Mouse (Mus musculus): ENCODE results near the gene Stxbp3. TPM values are rescaled to one million over a fixed set of nuclear protein-coding genes. Genes with fewer than 3 reads are reported as not detected.

Stxbp3 gene
- total RNA-seq, 4 experiments from 2014 or later = 34.9 to 50.3 (median 38.4) TPM

- DNase-seq (ENCODE audit: low spot score in 2 of 2) = no peak
Measured at GRCm38 (mm10) chr3:108797723-108798122, 42.6 kb downstream of the Stxbp3 start.

GRCm38 (mm10) chr3:108796386-108796785 lies 43.9 kb downstream of the Stxbp3 start:
- no peak for DNase-seq (ENCODE audit: low spot score in 2 of 2)

DNA sequence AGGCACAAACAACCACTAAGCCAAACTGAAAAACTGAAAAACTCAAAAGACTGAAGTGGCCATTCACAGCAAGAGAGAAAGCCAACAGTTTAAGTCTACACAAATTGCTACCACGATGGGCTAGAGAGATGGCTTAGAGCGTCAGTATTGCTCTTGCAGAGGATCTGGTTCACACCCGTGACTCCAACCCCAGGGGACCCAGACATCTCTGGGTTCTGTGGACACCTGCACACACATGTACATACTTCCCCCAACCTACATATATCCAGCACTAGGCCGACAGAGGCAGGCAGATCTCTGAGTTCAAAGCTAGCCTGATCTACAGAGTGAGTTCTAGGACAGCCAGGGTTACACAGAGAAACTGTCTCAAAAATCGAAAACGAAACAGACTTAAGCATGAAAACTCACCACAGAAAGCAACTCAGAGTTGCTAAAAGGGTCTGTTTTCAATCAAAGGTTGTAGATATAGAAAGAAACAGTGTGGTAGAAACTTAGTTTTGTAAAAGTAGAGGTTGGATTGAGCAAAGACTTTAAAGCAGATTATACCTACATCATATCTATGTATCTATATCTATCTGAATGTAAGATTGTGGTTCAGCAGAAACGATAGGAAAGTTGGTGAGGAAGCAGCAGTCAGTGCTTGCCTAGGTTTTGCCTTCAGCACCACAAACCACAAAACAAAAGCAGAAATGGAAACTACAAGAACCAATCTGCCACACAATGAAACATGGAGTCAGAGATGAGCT lies 44.6 kb downstream of the Stxbp3 start:
- no peak for DNase-seq (ENCODE audit: low spot score in 2 of 2)

GRCm38 (mm10) chr3:108794780-108795179 lies 45.5 kb downstream of the Stxbp3 start:
- no peak for DNase-seq (ENCODE audit: low spot score in 2 of 2)

GRCm38 (mm10) chr3:108792420-108792819 lies 47.9 kb downstream of the Stxbp3 start:
- DNase-seq (ENCODE audit: low spot score in 2 of 2) = no peak

DNA sequence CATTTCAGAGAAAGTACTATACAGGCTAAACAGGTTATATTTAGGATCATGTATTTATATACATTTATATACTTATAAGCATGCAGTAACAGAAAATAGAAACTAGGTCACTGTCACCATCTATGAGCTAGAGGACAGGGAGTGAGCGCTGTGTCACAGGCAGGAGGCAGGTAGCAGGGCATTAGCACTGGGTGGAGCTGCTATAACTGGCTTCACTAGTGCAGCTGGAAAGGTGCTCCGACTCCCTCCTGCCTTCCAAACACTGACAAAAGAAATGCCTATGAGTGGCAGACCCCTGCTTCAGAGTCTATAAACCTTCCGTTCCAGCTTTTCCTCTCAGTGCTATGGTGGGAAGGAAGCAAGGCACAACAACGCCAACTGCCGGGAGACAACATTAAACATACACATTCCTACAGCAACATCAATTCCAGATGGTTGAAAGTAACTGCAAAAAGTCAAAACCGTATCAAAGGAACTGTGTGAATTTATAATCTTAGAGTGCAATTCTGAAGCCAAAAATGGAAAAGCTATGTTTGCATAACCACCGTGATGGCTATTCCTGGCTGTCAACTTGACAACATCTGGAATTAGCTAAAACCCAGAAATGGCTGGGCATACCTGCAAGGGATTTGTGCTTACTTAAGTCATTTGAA lies 49.1 kb downstream of the Stxbp3 start:
- DNase-seq (ENCODE audit: low spot score in 2 of 2) = no peak

GRCm38 (mm10) chr3:108790499-108790898 lies 49.8 kb downstream of the Stxbp3 start:
- DNase-seq (ENCODE audit: low spot score in 2 of 2) = no peak

- DNase-seq (ENCODE audit: low spot score in 2 of 2) = no peak
Measured at GRCm38 (mm10) chr3:108789299-108789698, 51.0 kb downstream of the Stxbp3 start.

DNA sequence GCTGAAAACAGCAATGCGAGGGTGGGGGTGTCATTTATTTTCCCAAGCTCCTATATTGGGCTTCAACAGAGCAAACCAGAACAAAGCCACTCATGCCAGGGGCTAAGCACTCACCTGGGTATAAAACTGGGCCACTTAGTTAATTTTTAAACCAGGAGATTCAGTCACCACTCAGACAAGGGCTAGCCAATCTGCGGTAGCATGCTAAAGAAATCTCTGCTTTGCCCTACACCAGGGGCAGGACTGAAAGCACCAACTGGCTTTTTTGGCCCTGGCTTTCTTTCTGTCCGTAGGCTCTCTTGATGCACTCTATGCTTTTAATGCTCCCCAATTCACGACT lies 51.9 kb downstream of the Stxbp3 start:
- DNase-seq (ENCODE audit: low spot score in 2 of 2) = no peak

- DNase-seq (ENCODE audit: low spot score in 2 of 2) = no peak
Measured at GRCm38 (mm10) chr3:108787754-108788454, 52.4 kb downstream of the Stxbp3 start.

- DNase-seq (ENCODE audit: low spot score in 2 of 2) = no peak
Measured at GRCm38 (mm10) chr3:108786520-108786919, 53.8 kb downstream of the Stxbp3 start.

- DNase-seq (ENCODE audit: low spot score in 2 of 2) = no peak
Measured at GRCm38 (mm10) chr3:108782364-108782895, 57.9 kb downstream of the Stxbp3 start.

DNA sequence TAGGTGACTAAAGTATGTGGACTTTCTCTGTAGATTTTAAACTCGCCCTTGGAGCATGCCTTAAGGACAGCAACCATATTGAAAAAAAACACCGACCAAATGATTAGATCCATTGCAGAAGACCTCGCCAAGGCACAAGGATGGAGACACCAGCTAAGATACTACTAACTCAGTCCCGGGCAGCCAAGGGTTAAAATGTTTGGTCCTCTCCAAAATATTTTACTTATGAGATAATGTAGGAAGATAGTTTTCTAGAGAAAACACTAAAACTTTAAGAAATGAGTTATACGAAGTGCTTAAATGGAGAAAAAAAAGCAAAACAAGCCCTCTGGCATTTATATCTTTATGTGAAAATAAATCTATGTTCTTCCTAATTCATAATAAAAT lies 58.4 kb downstream of the Stxbp3 start:
- DNase-seq (ENCODE audit: low spot score in 2 of 2) = no peak

DNA sequence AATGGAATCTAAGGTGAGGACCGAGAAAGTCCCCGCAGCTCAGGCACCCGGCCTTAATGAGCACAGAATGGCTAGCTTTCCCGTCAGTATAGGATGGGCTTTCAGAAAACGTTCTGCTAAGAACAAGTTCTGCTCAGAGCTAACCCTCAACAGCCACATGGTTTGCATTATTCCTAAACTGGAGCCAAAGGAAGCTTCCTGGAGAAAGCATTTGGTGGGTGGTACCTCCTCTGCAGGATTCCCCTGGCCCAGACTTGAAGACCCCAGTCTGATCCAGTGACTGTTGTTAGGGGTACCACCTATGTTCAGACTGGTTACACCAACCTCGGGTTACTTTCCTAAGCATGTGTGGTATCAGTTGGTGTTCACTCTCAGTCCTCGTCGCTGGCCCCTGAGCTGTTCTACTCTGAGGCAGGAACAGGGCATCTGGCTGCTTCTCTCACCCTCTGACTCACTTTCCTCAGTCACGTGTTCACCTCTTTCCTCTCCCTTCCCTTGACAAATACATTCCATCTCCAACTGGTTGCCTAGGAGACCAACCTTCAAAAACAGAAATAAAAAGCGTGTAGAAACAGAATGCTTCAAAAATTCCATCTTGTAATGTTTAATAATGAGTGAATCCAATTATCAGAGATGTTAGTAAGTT lies 59.0 kb downstream of the Stxbp3 start:
- peak in 1 of 2 experiments; percentile 17 for DNase-seq (ENCODE audit: low spot score in 2 of 2)

DNA sequence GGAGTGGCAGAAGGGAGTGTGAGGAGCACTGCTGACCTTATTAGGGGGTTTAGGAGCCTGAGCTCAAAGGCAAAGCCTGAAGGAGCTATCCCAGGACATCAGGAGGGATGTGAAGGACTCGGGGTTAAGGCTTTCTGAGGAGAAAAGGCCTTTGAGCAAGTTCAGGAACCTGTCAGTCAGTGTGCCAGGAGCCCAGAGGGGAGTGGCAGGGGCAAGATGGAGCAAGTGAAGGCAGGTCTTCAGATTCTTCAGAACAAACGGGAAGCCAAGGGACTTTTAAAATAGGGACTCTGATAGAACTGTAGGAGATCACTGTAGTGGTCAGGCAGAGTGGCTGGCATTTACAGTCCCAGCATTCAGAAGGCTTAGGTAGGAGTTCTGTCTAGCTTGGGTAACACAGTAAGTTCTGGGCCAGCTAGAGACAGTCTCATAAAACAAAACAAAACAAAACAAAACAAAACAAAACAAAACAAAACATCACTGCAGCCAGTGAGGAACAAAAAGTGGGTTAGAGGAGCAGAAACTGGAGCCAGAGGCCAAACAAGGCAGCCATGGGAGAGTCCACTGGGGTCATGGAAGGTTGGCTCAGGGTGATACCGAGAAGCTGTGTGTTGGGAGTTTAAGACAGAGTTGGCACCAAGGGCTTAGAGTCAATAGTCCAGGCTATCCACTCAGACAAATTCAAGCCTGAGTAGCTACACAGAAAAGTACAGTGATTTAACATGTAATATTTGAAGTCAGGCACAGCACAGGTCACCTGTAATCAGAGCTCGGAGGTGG lies 61.4 kb downstream of the Stxbp3 start:
- DNase-seq (ENCODE audit: low spot score in 2 of 2) = no peak

- no peak for DNase-seq (ENCODE audit: low spot score in 2 of 2)
Measured at GRCm38 (mm10) chr3:108772811-108773210, 67.5 kb downstream of the Stxbp3 start.

DNA sequence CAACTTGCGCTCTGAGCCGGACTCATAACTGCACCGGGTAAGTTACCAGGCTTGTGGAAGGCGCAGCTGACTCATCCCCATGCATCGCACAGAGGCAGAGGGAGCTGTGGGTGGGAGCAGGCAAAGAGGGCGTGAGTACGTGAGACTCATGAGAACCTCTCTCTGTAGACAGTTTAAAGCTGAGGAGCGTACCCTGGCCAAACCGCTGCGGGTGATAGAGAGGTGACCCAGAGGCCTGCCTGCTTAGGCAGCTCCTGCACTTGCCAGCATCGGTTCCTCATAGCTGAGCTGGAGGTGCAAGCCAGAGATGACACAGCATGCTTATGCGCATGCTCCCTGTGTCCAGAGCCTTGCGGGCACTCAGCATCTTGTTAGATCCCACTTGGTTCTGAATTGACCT lies 68.1 kb downstream of the Stxbp3 start:
- peak; percentile 9 to 31 for DNase-seq (ENCODE audit: low spot score in 2 of 2)

DNA sequence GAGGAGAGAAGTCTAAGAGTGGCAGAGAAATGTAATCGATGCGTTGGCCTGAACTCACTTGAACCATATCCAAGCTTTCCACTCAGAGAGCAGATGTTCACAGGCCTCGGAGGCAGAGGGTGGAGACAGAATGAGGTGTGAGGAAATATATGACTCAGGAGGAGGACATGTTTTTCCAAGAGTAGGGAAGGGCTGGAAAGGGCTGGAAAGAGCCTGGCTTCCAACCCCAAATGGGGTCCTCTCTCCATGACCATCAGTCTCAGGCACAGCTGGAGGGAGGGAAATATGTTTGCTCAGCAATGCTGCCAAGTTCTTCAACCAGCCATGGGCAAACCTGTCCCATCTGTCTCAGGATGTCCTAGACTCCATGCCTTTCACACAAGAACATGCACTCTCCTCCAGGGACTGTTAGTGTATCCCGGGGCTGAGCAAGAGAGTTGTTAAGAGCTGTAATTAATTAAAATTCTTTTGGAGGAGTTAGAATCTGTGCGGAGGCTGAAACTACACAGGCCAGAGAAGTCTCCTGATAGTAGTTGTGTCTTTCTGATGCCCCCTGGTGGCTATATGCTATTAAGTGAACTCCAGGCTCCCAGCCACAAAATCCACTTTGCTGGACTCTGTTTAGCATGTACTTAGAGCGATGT lies 69.5 kb downstream of the Stxbp3 start:
- peak; percentile 56 to 66 for DNase-seq (ENCODE audit: low spot score in 2 of 2)

GRCm38 (mm10) chr3:108769547-108769946 lies 70.8 kb downstream of the Stxbp3 start:
- DNase-seq (ENCODE audit: low spot score in 2 of 2) = no peak

DNA sequence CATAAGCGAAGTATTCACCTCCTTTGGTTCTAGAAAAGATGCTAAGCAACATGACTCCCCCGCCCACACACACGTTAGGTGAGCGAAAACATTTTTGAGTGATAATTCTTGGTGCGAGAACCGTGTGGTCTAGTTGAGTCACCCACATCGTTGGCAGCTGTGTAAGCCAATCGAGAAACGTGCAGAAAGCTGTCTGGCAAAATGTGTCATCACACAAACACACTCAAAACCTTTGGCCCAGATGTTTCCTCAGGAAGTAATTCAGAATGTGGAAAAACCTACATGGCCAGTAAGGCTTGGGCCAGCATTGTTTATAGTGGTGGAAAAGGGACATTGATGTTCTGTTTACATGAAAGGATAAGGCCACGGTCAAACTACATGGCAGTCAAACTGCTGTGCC lies 72.9 kb downstream of the Stxbp3 start:
- DNase-seq (ENCODE audit: low spot score in 2 of 2) = no peak

Measured in gastrocnemius, adult 8-10 months (tissue).